Mouse (Mus musculus): ENCODE data around the gene Olfr877.
A peak's percentile ranks its signal among the peaks of the same experiment; 100 is the strongest.

Olfr877 gene

GRCm38 (mm10) chr9:37853969-37854368 is at the start of gene Olfr877:
TSS of gene Olfr877 (plus strand) at chr9:37854269.
- DNase-seq (ENCODE audit: low spot score in 2 of 2), result no peak

- DNase-seq (ENCODE audit: low spot score in 2 of 2), result no peak
These were observed 46.8 kb upstream of the Olfr877 start for GRCm38 (mm10) chr9:37807235-37807634.

DNA sequence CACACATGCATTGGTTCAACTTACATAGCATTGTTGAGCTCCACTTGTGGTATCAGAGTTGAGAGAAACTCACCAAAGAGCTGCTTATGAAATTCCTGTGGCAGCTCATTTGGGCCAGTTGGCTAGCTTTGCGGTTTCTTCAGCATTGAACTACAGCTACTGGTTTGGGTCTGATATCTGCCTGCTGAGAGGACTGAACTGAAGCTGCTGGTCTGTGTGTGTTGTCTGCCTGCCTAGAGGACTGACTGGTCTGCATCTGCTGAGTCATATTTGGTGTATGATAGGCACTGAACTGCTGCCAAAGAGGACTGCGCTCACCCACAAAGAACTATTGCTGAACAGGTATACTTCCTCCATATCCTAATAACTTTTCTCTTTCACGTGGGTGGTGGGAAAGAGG is 45.6 kb upstream of the Olfr877 start:
- no peak for DNase-seq (ENCODE audit: low spot score in 2 of 2)

- DNase-seq (ENCODE audit: low spot score in 2 of 2), result no peak
These were observed 45.1 kb upstream of the Olfr877 start for GRCm38 (mm10) chr9:37808976-37809375.

GRCm38 (mm10) chr9:37814696-37815095 is 39.4 kb upstream of the Olfr877 start:
- peak; percentile 61 to 82 for DNase-seq (ENCODE audit: low spot score in 2 of 2)

DNA sequence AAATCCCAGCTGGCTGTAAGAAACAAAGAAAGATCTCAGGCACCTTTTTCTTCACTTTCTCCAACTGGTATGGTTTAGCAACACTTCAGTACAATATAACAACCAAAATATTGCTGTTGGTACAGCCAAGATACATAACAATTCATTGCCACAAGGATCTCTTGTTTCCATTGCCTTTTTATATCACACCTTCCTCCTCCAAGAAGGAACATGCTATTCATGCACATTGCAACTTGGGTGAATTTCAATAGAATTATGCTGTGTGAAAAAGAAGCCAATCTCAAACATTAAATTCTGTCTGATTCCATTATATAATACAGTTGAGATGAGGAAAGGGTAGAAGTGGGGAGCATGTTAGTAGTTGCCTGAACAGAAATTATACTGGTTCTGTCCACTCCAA is 24.2 kb upstream of the Olfr877 start:
- no peak for DNase-seq (ENCODE audit: low spot score in 2 of 2)

GRCm38 (mm10) chr9:37833341-37833740 is 20.7 kb upstream of the Olfr877 start:
- DNase-seq (ENCODE audit: low spot score in 2 of 2), result no peak

DNA sequence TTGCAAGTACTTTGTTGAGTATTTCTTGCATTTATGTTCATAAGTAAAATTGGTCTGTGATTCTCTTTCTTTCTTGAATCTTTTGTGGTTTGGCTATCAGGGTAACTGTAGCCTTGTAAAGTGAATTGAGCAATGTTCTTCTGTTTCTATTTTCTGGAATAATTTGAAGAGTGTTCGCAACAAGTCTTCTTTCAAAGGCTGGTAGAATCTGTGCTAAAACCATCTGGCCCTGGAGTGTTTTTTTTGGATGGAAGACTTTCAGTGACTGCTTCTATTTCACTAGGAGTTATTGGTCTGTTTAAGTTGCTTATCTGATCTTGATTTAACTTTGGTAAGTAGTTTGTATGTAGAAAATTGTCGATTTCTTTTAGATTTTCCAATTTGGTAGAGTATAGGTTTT is 4.8 kb upstream of the Olfr877 start:
- DNase-seq (ENCODE audit: low spot score in 2 of 2), result no peak

- no peak for DNase-seq (ENCODE audit: low spot score in 2 of 2)
These were observed 9.3 kb downstream of the Olfr877 start for GRCm38 (mm10) chr9:37863325-37863724.

GRCm38 (mm10) chr9:37870246-37870645 is 16.2 kb downstream of the Olfr877 start:
- no peak for DNase-seq (ENCODE audit: low spot score in 2 of 2)

GRCm38 (mm10) chr9:37871097-37871496 is 17.0 kb downstream of the Olfr877 start:
- DNase-seq (ENCODE audit: low spot score in 2 of 2), result no peak

GRCm38 (mm10) chr9:37871536-37871935 is 17.5 kb downstream of the Olfr877 start:
- no peak for DNase-seq (ENCODE audit: low spot score in 2 of 2)

GRCm38 (mm10) chr9:37890960-37891359 is 36.9 kb downstream of the Olfr877 start:
- peak; percentile 33 to 68 for DNase-seq (ENCODE audit: low spot score in 2 of 2)

GRCm38 (mm10) chr9:37896661-37897060 is 42.6 kb downstream of the Olfr877 start, which contains the start of gene Olfr145:
TSS of gene Olfr145 (plus strand) at chr9:37896724.
- no peak for DNase-seq (ENCODE audit: low spot score in 2 of 2)

GRCm38 (mm10) chr9:37905555-37905954 is 51.5 kb downstream of the Olfr877 start:
- DNase-seq (ENCODE audit: low spot score in 2 of 2), result no peak

Data from right cerebral cortex, postnatal 10 days (tissue).